Mouse (Mus musculus) hindbrain, embryonic 11.5 days (tissue): ENCODE measurements around the gene Fblim1. TPM values are rescaled to one million over a fixed set of nuclear protein-coding genes. Genes with fewer than 3 reads are reported as not detected.

Source experiments
- ATAC-seq: fragments of 200-750 bp; cut with Nextera tagmentation; 2 replicates; pipeline ENCODE4 v1.8.0; 2017; ENCODE audit warnings: mild to moderate bottlenecking, moderate TSS enrichment, moderate library complexity; ENCODE audit not compliant: low FRiP score
- DNase-seq: peaks from one replicate; pipeline ENCODE4 v3.0.0-alpha.2; 2015; ENCODE audit warnings: low spot score
- H3K27ac ChIP-seq: fragments of 300-500 bp; sonication (generic); 2 replicates; pipeline ENCODE4 v1.5.1; 2014; ENCODE audit warnings: mild to moderate bottlenecking, low read depth, low read length
- H3K27me3 ChIP-seq: fragments of 300-500 bp; sonication (generic); 2 replicates; pipeline ENCODE4 v1.6.1; 2014; ENCODE audit warnings: mild to moderate bottlenecking, low read length, moderate library complexity, mixed read lengths; ENCODE audit not compliant: control insufficient read depth, insufficient read depth
- H3K36me3 ChIP-seq: fragments of 300-500 bp; sonication (generic); 2 replicates; pipeline ENCODE4 v1.6.1; 2014; ENCODE audit warnings: mild to moderate bottlenecking, low read length, moderate library complexity, mixed read lengths; ENCODE audit not compliant: control insufficient read depth, insufficient read depth
- H3K4me1 ChIP-seq: fragments of 300-500 bp; sonication (generic); replicated peaks from 2 replicates; pipeline ENCODE4 v1.6.1; 2014; ENCODE audit warnings: low read length, mixed read lengths; ENCODE audit not compliant: control insufficient read depth, insufficient read depth
- H3K4me2 ChIP-seq: fragments of 300-500 bp; sonication (generic); replicated peaks from 2 replicates; pipeline ENCODE4 v1.6.1; 2014; ENCODE audit warnings: mild to moderate bottlenecking, low read depth, low read length
- H3K4me3 ChIP-seq: fragments of 300-500 bp; sonication (generic); 2 replicates; pipeline ENCODE4 v1.5.1; 2014; ENCODE audit warnings: low read depth, low read length
- H3K9ac ChIP-seq: fragments of 300-500 bp; sonication (generic); 2 replicates; pipeline ENCODE4 v1.6.1; 2014; ENCODE audit warnings: low read depth, low read length
- H3K9me3 ChIP-seq: fragments of 300-500 bp; sonication (generic); 2 replicates; pipeline ENCODE4 v1.6.1; 2016; ENCODE audit warnings: low read length; ENCODE audit not compliant: control insufficient read depth
- WGBS: fragments of 180-500 bp; shearing (Covaris S2); extraction: QIAGEN DNeasy Blood & Tissue Kit; methylation state at CpG from one replicate; pipeline ENCODE4 v1.1.7; 2014; 5-methylcytosine and 5-hydroxymethylcytosine counted together
- polyA plus RNA-seq: library from polyadenylated mRNA; unstranded; fragments of >200 nt; fragmentation: Nextera tagmentation; extraction: Ambion mirVana; gene quantifications from 2 replicates; pipeline ENCODE4 v1.2.1, GENCODE M21; 2014

Fblim1 gene
- polyA plus RNA-seq, 1 experiment from 2014 or later, result 31.1 TPM

- no peak for ATAC-seq
- Histone ChIP-seq H3K4me2 (no peak overlapping the region), H3K36me3 (no peaks in the 10 kb centered on the region), H3K4me3 (no peak overlapping the region), H3K27ac (no peak overlapping the region), H3K4me1 (no peaks in the 10 kb centered on the region), H3K9ac (no peak overlapping the region), H3K27me3 (no peaks in the 10 kb centered on the region), H3K9me3 (no peaks in the 10 kb centered on the region)
- no peak for DNase-seq
- WGBS, result 96% methylated on average over 8 of the region's 8 CpGs
These were observed 22.0 kb downstream of the Fblim1 start for GRCm38 (mm10) chr4:141583919-141584318.

GRCm38 (mm10) chr4:141581051-141581450, 24.8 kb downstream of the Fblim1 start:
- Histone ChIP-seq H3K4me3 (no peak overlapping the region), H3K4me1 (no peaks in the 10 kb centered on the region), H3K27ac (no peak overlapping the region), H3K9me3 (no peaks in the 10 kb centered on the region), H3K9ac (no peak overlapping the region), H3K27me3 (no peaks in the 10 kb centered on the region), H3K36me3 (no peaks in the 10 kb centered on the region), H3K4me2 (no peak overlapping the region)
- WGBS, result 86% methylated on average over 13 of the region's 13 CpGs
- DNase-seq (no peak), ATAC-seq (no peak)

GRCm38 (mm10) chr4:141578833-141579232, 27.1 kb downstream of the Fblim1 start:
- no peaks in the 10 kb centered on the region for H3K9me3 ChIP-seq

GRCm38 (mm10) chr4:141576877-141577276, 29.0 kb downstream of the Fblim1 start:
- H3K9me3 ChIP-seq, result no peaks in the 10 kb centered on the region
- no peak overlapping the region for H3K4me3 ChIP-seq
- H3K27ac ChIP-seq, result no peak overlapping the region
- no peak for ATAC-seq
- DNase-seq, result no peak
- no peak overlapping the region for H3K4me2 ChIP-seq
- H3K9ac ChIP-seq, result no peak overlapping the region
- H3K27me3 ChIP-seq, result no peaks in the 10 kb centered on the region
- no peaks in the 10 kb centered on the region for H3K4me1 ChIP-seq
- 93% methylated on average over 7 of the region's 7 CpGs for WGBS
- no peaks in the 10 kb centered on the region for H3K36me3 ChIP-seq

More at GRCm38 (mm10) chr4:141578833-141579232, 27.1 kb downstream of the Fblim1 start:
- no peak for ATAC-seq
- no peaks in the 10 kb centered on the region for H3K27me3 ChIP-seq
- no peaks in the 10 kb centered on the region for H3K4me1 ChIP-seq
- no peak overlapping the region for H3K4me2 ChIP-seq
- no peak overlapping the region for H3K27ac ChIP-seq
- H3K36me3 ChIP-seq, result no peaks in the 10 kb centered on the region
- H3K4me3 ChIP-seq, result no peak overlapping the region
- DNase-seq, result no peak
- WGBS, result 86% methylated on average over 3 of the region's 3 CpGs
- H3K9ac ChIP-seq, result no peak overlapping the region

GRCm38 (mm10) chr4:141576404-141576803, 29.5 kb downstream of the Fblim1 start:
- no peaks in the 10 kb centered on the region for H3K9me3 ChIP-seq
- no peak for DNase-seq
- H3K27me3 ChIP-seq, result no peaks in the 10 kb centered on the region
- no peak for ATAC-seq
- no peak overlapping the region for H3K4me2 ChIP-seq
- WGBS, result 78% methylated on average over 11 of the region's 11 CpGs
- H3K4me3 ChIP-seq, result no peak overlapping the region
- no peaks in the 10 kb centered on the region for H3K36me3 ChIP-seq
- H3K27ac ChIP-seq, result no peak overlapping the region
- no peak overlapping the region for H3K9ac ChIP-seq
- H3K4me1 ChIP-seq, result no peaks in the 10 kb centered on the region

GRCm38 (mm10) chr4:141574789-141575702, 30.9 kb downstream of the Fblim1 start:
- Histone ChIP-seq H3K4me3 (no peak overlapping the region), H3K4me2 (no peak overlapping the region), H3K36me3 (no peaks in the 10 kb centered on the region), H3K27me3 (no peaks in the 10 kb centered on the region), H3K4me1 (no peaks in the 10 kb centered on the region), H3K9me3 (no peaks in the 10 kb centered on the region), H3K27ac (no peak overlapping the region), H3K9ac (no peak overlapping the region)
- 47% methylated on average over 27 of the region's 27 CpGs for WGBS
- ATAC-seq, result no peak
- peak; percentile 90 for DNase-seq

- H3K4me2 ChIP-seq, result no peak overlapping the region
- no peak overlapping the region for H3K4me3 ChIP-seq
- 78% methylated on average over 6 of the region's 6 CpGs for WGBS
- DNase-seq (no peak), ATAC-seq (no peak)
- H3K27me3 ChIP-seq, result no peaks in the 10 kb centered on the region
- H3K4me1 ChIP-seq, result no peaks in the 10 kb centered on the region
- H3K9me3 ChIP-seq, result no peaks in the 10 kb centered on the region
- H3K9ac ChIP-seq, result no peak overlapping the region
- H3K36me3 ChIP-seq, result no peaks in the 10 kb centered on the region
- H3K27ac ChIP-seq, result no peak overlapping the region
These were observed 32.4 kb downstream of the Fblim1 start for GRCm38 (mm10) chr4:141573359-141573966.

GRCm38 (mm10) chr4:141572668-141573358, 33.1 kb downstream of the Fblim1 start:
- Histone ChIP-seq H3K4me2 (no peak overlapping the region), H3K9ac (no peak overlapping the region), H3K9me3 (no peaks in the 10 kb centered on the region), H3K27me3 (no peaks in the 10 kb centered on the region), H3K27ac (no peak overlapping the region), H3K36me3 (no peaks in the 10 kb centered on the region), H3K4me3 (no peak overlapping the region), H3K4me1 (no peaks in the 10 kb centered on the region)
- ATAC-seq (no peak), DNase-seq (no peak)
- 82% methylated on average over 7 of the region's 7 CpGs for WGBS
